Mouse (Mus musculus) lung, postnatal 14 days (tissue): ENCODE results near the gene Amn.
A peak's percentile ranks its signal among the peaks of the same experiment; 100 is the strongest.

Experiments
- DNase-seq: peaks from one replicate; pipeline ENCODE4 v3.0.0; 2021

Gene Amn

GRCm38 (mm10) chr12:111270629-111271277 lies at the start of gene Amn:
Amn (plus strand) TSS chr12:111271095.
- no peak for DNase-seq

- peak; percentile 21 for DNase-seq
Measured at GRCm38 (mm10) chr12:111225197-111225780, 45.6 kb upstream of the Amn start.

- no peak for DNase-seq
Measured at GRCm38 (mm10) chr12:111227410-111227809, 43.5 kb upstream of the Amn start.

- no peak for DNase-seq
Measured at GRCm38 (mm10) chr12:111228488-111228887, 42.4 kb upstream of the Amn start.

- no peak for DNase-seq
Measured at GRCm38 (mm10) chr12:111230793-111231192, 40.1 kb upstream of the Amn start.

GRCm38 (mm10) chr12:111233798-111234197 lies 37.1 kb upstream of the Amn start:
- DNase-seq: no peak

GRCm38 (mm10) chr12:111234383-111234782 lies 36.5 kb upstream of the Amn start:
- DNase-seq: peak; percentile 26

- DNase-seq: no peak
Measured at GRCm38 (mm10) chr12:111235631-111236030, 35.3 kb upstream of the Amn start.

- DNase-seq: no peak
Measured at GRCm38 (mm10) chr12:111237611-111238188, 33.2 kb upstream of the Amn start.

- no peak for DNase-seq
Measured at GRCm38 (mm10) chr12:111238345-111238744, 32.5 kb upstream of the Amn start.

GRCm38 (mm10) chr12:111238778-111239177 lies 32.1 kb upstream of the Amn start:
- no peak for DNase-seq

GRCm38 (mm10) chr12:111239930-111240329 lies 31.0 kb upstream of the Amn start:
- DNase-seq: no peak

GRCm38 (mm10) chr12:111241916-111242315 lies 29.0 kb upstream of the Amn start:
- DNase-seq: no peak

GRCm38 (mm10) chr12:111242346-111242745 lies 28.5 kb upstream of the Amn start:
- DNase-seq: no peak

GRCm38 (mm10) chr12:111243733-111244132 lies 27.2 kb upstream of the Amn start:
- DNase-seq: no peak

GRCm38 (mm10) chr12:111245070-111245469 lies 25.8 kb upstream of the Amn start:
- no peak for DNase-seq

- no peak for DNase-seq
Measured at GRCm38 (mm10) chr12:111246808-111247464, 24.0 kb upstream of the Amn start.

- DNase-seq: no peak
Measured at GRCm38 (mm10) chr12:111249095-111249494, 21.8 kb upstream of the Amn start.

GRCm38 (mm10) chr12:111250116-111250515 lies 20.8 kb upstream of the Amn start:
- DNase-seq: no peak

GRCm38 (mm10) chr12:111251227-111251626 lies 19.7 kb upstream of the Amn start:
- DNase-seq: no peak

- DNase-seq: no peak
Measured at GRCm38 (mm10) chr12:111263650-111264049, 7.2 kb upstream of the Amn start.

GRCm38 (mm10) chr12:111265212-111265611 lies 5.7 kb upstream of the Amn start:
- no peak for DNase-seq

GRCm38 (mm10) chr12:111266592-111266991 lies 4.3 kb upstream of the Amn start:
- DNase-seq: no peak
